Mouse (Mus musculus) embryonic fibroblast, embryonic 13.5 days (primary cell): Measurements from ENCODE around the gene Fam217a.

Experiments
- CTCF ChIP-seq: IDR thresholded peaks from 2 replicates; pipeline ENCODE4 v1.5.1; 2011; ENCODE audit warnings: mild to moderate bottlenecking, control low read depth, low read length, moderate library complexity, borderline replicate concordance; ENCODE audit not compliant: insufficient read depth
- POLR2A ChIP-seq: IDR thresholded peaks from 2 replicates; pipeline ENCODE4 v1.6.1; 2011; ENCODE audit warnings: low read depth, mild to moderate bottlenecking, control low read depth, low read length, moderate library complexity

GRCm38 (mm10) chr13:34873801-34874681, 50.1 kb downstream of the Fam217a start:
- TF ChIP-seq CTCF: no peak
- peak; percentile 97 for TF ChIP-seq POLR2A
